Mouse (Mus musculus) kidney, postnatal 25 days (tissue): ENCODE data around the gene Etv6.

ENCODE experiments used
- DNase-seq, 2 experiments: peaks; one replicate each; pipeline ENCODE4 v3.0.0; 2021; ENCODE audit warnings: mixed read lengths in 2 of 2

Gene Etv6

GRCm38 (mm10) chr6:134045092-134045868, 9.8 kb downstream of the Etv6 start:
- DNase-seq, result no peak

- DNase-seq, result no peak
Measured at GRCm38 (mm10) chr6:134046136-134046535, 10.6 kb downstream of the Etv6 start.

GRCm38 (mm10) chr6:134047249-134047648, 11.7 kb downstream of the Etv6 start:
- no peak for DNase-seq

GRCm38 (mm10) chr6:134047974-134048373, 12.5 kb downstream of the Etv6 start:
- no peak for DNase-seq

GRCm38 (mm10) chr6:134048965-134049364, 13.5 kb downstream of the Etv6 start:
- DNase-seq, result no peak

GRCm38 (mm10) chr6:134050466-134050865, 15.0 kb downstream of the Etv6 start:
- DNase-seq, result no peak

GRCm38 (mm10) chr6:134051950-134052349, 16.4 kb downstream of the Etv6 start:
- DNase-seq, result no peak

GRCm38 (mm10) chr6:134053146-134053545, 17.6 kb downstream of the Etv6 start:
- no peak for DNase-seq

GRCm38 (mm10) chr6:134053566-134053965, 18.1 kb downstream of the Etv6 start:
- DNase-seq, result peak; percentile 54 to 76

GRCm38 (mm10) chr6:134055588-134055987, 20.1 kb downstream of the Etv6 start:
- no peak for DNase-seq

GRCm38 (mm10) chr6:134058451-134058850, 23.0 kb downstream of the Etv6 start:
- no peak for DNase-seq

- no peak for DNase-seq
Measured at GRCm38 (mm10) chr6:134058886-134059551, 23.5 kb downstream of the Etv6 start.

- no peak for DNase-seq
Measured at GRCm38 (mm10) chr6:134059552-134059891, 24.0 kb downstream of the Etv6 start.

- DNase-seq, result no peak
Measured at GRCm38 (mm10) chr6:134060036-134060435, 24.5 kb downstream of the Etv6 start.

- DNase-seq, result peak; percentile 38 to 64
Measured at GRCm38 (mm10) chr6:134060811-134061210, 25.3 kb downstream of the Etv6 start.

- DNase-seq, result peak; percentile 29 to 57
Measured at GRCm38 (mm10) chr6:134065018-134065725, 29.7 kb downstream of the Etv6 start.

- DNase-seq, result no peak
Measured at GRCm38 (mm10) chr6:134066112-134066511, 30.6 kb downstream of the Etv6 start.

GRCm38 (mm10) chr6:134066996-134067395, 31.5 kb downstream of the Etv6 start:
- no peak for DNase-seq

GRCm38 (mm10) chr6:134067536-134067935, 32.0 kb downstream of the Etv6 start:
- DNase-seq, result no peak

- no peak for DNase-seq
Measured at GRCm38 (mm10) chr6:134072439-134072838, 36.9 kb downstream of the Etv6 start.

GRCm38 (mm10) chr6:134072906-134073305, 37.4 kb downstream of the Etv6 start:
- no peak for DNase-seq

GRCm38 (mm10) chr6:134074353-134074752, 38.9 kb downstream of the Etv6 start:
- DNase-seq, result peak in 1 of 2 experiments; percentile 13

GRCm38 (mm10) chr6:134075031-134075430, 39.5 kb downstream of the Etv6 start:
- DNase-seq, result no peak

- peak; percentile 18 to 34 for DNase-seq
Measured at GRCm38 (mm10) chr6:134078016-134078415, 42.5 kb downstream of the Etv6 start.
